Mouse (Mus musculus) liver, adult 2 months (tissue): ENCODE data around the gene Gm20388. TPM values are rescaled to one million over a fixed set of nuclear protein-coding genes. Genes with fewer than 3 reads are reported as not detected.

ENCODE experiments used
- DNase-seq: peaks from one replicate; pipeline ENCODE4 v3.0.0-alpha.2; 2011; ENCODE audit warnings: low read depth, low spot score; ENCODE audit errors: extremely low read depth
- H3K27ac ChIP-seq: fragments of 200-500 bp; replicated peaks from 2 replicates; pipeline ENCODE4 v1.5.1; 2012; ENCODE audit warnings: low read depth, mild to moderate bottlenecking, control low read depth, inconsistent platforms, low read length; ENCODE audit not compliant: insufficient read depth
- H3K27me3 ChIP-seq: fragments of 200-500 bp; 2 replicates; pipeline ENCODE4 v1.6.1; 2012; ENCODE audit warnings: mild to moderate bottlenecking, moderate library complexity, low read length, inconsistent platforms; ENCODE audit not compliant: control insufficient read depth, insufficient read depth
- H3K36me3 ChIP-seq: fragments of 200-500 bp; 2 replicates; pipeline ENCODE4 v1.6.1; 2012; ENCODE audit warnings: low read length, inconsistent platforms; ENCODE audit not compliant: control insufficient read depth, insufficient read depth
- H3K4me1 ChIP-seq: fragments of 200-500 bp; 2 replicates; pipeline ENCODE4 v1.6.1; 2011; ENCODE audit warnings: low read length; ENCODE audit not compliant: control insufficient read depth, insufficient read depth
- H3K4me3 ChIP-seq: fragments of 200-500 bp; 2 replicates; pipeline ENCODE4 v1.5.1; 2011; ENCODE audit warnings: low read depth, mild to moderate bottlenecking, control low read depth, low read length, moderate library complexity; ENCODE audit not compliant: insufficient read depth
- H3K79me2 ChIP-seq: fragments of 200-500 bp; 2 replicates; pipeline ENCODE4 v1.6.1; 2012; ENCODE audit warnings: inconsistent platforms, mild to moderate bottlenecking, low read length, moderate library complexity; ENCODE audit not compliant: control insufficient read depth, insufficient read depth
- H3K9ac ChIP-seq: fragments of 200-500 bp; 2 replicates; pipeline ENCODE4 v1.6.1; 2012; ENCODE audit warnings: low read depth, mild to moderate bottlenecking, control low read depth, inconsistent platforms, low read length
- CTCF ChIP-seq: fragments of 200-500 bp; IDR thresholded peaks from 2 replicates; pipeline ENCODE4 v1.5.1; 2011; ENCODE audit warnings: low read depth, low read length, control low read depth
- POLR2A ChIP-seq: fragments of 200-500 bp; IDR thresholded peaks from 2 replicates; pipeline ENCODE4 v1.6.1; 2011; ENCODE audit warnings: low read length, control low read depth; ENCODE audit not compliant: insufficient read depth; ENCODE audit errors: extremely low read depth
- WGBS: fragments of 180-500 bp; shearing (Covaris S2); methylation state at CpG from one replicate; pipeline ENCODE4 v1.1.7; 2018; 5-methylcytosine and 5-hydroxymethylcytosine counted together
- polyA plus RNA-seq: library from polyadenylated mRNA; depleted of rRNA; stranded (reverse); fragments of >200 nt; gene quantifications from 2 replicates; pipeline ENCODE4 v1.2.3, GENCODE M21; 2012
- total RNA-seq: library from RNA; depleted of rRNA; stranded (reverse); fragments of >200 nt; gene quantifications from 2 replicates; pipeline ENCODE4 v1.2.3, GENCODE M21; 2014

Gm20388 gene
- total and polyA plus RNA-seq, 2 experiments, result 6.4 to 19.9 TPM

DNA sequence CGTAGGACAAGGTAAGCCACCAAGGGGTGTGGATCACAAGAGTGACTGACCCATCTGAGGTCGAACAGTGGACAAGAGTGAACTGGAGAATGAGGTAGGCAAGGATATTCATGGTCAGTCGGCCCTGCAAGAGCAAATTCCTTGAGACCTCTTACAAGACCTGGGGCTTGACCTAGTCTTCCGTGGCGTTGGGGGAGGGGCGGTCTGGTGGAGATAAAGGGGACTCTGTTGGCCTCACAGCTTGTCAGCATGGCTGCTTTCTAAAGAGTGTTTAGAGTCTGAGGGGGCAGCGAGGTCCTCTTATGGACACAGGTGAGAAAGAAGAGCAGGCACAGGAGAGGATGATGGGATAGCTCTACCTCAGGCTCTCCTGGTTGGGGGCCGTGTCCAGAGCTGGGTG lies 258.5 kb downstream of the Gm20388 start:
- no peak for DNase-seq
- Histone ChIP-seq H3K27me3 (no peaks in the 10 kb centered on the region), H3K9ac (no peak overlapping the region), H3K27ac (no peak overlapping the region), H3K4me3 (no peak overlapping the region), H3K79me2 (no peaks in the 10 kb centered on the region), H3K4me1 (no peaks in the 10 kb centered on the region), H3K36me3 (no peaks in the 10 kb centered on the region)
- TF ChIP-seq CTCF (no peak), POLR2A (no peak)
- 54% methylated on average over 8 of the region's 8 CpGs for WGBS

DNA sequence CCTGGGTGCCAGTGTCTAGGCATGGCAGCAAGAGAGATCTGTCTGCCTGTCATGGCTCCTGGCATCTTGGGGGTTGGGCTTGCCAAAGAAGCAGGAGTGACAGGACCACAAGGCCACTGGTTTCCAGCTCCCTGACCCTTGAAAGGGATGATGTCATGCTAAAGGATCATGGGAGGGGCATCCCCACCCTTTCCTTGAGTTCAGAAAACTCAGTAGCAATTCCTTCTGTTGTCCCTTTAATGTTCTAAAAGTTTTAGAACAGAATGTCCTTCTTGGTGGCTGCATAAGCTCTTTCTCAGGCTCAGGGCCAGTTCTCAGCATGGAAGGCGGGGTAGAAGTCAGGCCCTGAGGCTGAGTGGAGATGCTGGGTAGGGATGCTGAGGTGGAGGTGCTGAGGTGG lies 262.6 kb downstream of the Gm20388 start:
- WGBS, result 87% methylated on average over 1 of the region's 1 CpGs
- no peak for DNase-seq
- Histone ChIP-seq H3K4me3 (no peak overlapping the region), H3K9ac (no peak overlapping the region), H3K27me3 (no peaks in the 10 kb centered on the region; the same call in 1 of the 2 replicates), H3K36me3 (no peaks in the 10 kb centered on the region), H3K79me2 (no peaks in the 10 kb centered on the region), H3K4me1 (no peaks in the 10 kb centered on the region), H3K27ac (no peak overlapping the region)
- TF ChIP-seq POLR2A (no peak), CTCF (no peak)

DNA sequence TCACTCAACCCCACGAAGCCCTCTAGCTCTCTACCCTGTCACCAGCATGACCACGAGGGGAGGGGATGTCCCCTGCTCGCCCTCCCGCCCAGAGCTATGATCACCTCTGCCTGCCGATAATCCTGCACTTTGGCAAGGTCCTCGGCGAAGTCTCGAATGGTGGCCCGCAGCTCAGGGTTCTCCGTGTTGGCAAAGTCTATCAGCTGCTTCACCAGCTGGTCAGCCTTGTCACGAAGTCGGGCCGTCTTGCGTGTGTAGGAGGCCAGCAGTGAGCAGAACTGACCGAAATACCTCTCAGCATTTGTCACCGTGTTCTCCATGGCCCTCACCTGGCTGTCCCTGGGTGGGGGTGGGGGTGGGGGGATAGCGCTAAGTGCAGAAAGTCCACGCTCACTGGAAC lies 264.0 kb downstream of the Gm20388 start:
- Histone ChIP-seq H3K79me2 (no peaks in the 10 kb centered on the region), H3K9ac (no peak overlapping the region), H3K4me1 (no peaks in the 10 kb centered on the region), H3K4me3 (no peak overlapping the region), H3K27ac (no peak overlapping the region), H3K36me3 (no peaks in the 10 kb centered on the region), H3K27me3 (no peaks in the 10 kb centered on the region; the same call in 1 of the 2 replicates)
- WGBS, result 56% methylated on average over 18 of the region's 18 CpGs
- no peak for TF ChIP-seq CTCF
- TF ChIP-seq POLR2A, result no peak
- DNase-seq, result no peak

DNA sequence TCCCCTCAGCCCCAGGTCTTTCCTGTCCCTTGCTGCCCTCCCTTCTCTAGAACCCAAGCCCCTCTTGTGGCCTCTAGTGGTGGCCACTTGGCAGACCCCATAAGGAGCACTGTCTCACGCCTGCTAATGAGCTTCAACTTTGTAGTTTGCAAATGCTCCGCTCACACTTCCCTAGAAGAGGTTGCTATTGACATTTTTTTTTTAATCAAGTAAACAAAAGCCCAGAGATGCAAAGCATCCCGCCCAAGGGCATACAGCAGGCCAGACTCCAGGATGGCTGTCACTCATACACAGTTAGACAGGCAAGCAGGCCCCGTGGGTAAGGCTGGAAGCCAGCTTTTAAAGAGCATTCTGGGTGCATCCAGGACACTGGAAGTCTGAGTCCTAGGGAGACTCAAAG lies 266.0 kb downstream of the Gm20388 start:
- TF ChIP-seq CTCF (no peak), POLR2A (no peak)
- WGBS, result 44% methylated on average over 4 of the region's 4 CpGs

DNA sequence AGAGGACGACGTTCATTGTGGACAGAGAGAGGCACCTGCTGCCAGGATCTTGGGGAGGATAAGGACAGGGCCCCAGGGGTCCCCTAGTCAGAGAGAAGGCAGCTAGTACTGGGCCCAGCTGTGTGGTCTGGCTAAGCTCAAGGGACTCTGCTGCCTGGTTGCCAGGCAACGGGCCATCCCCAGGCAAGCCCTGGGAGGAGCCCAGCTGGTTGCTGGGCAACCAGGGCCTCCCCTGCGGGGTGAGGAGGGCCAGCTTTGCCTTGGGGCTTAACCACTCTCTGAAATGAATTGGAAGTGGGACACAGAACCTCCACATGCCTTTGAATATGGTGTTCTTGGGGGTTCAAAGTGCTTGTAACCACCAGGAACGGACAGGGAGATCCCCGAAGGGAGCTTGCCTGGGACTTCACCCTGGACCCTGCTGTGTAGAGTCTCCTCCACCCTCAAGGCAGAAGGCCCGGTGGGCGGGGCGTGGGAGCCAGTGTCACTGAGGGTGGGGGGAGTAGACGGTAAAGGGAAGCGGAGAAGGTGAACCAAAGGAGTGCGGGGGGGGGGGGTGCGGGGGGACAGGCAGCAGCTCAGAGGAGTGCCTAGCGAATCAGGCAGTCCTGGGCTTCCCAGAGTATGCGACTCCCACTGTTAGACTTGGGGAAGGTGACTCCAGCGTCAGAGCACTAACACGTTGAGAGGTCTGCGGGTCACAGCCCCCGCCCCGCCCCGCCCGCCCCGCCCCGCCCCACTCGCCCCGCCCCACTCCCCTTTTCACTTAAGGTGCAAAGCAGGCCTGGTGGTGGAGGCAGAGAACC lies 266.9 kb downstream of the Gm20388 start, which contains the start of gene Fam92b:
TSS of gene Fam92b (minus strand) at position 149 of the 806 bp plus-strand sequence.
- H3K36me3 ChIP-seq, result no peaks in the 10 kb centered on the region
- DNase-seq, result no peak
- no peak within 1 kb of the TSS for H3K27ac ChIP-seq
- peaks cover 4% of the 10 kb centered on the region; the same call in 1 of the 2 replicates for H3K4me1 ChIP-seq
- TF ChIP-seq POLR2A, result no peak
- TF ChIP-seq CTCF, result no peak
- no peaks in the 10 kb centered on the region; the same call in 1 of the 2 replicates for H3K27me3 ChIP-seq
- no peak within 1 kb of the TSS for H3K9ac ChIP-seq
- no peak within 1 kb of the TSS for H3K4me3 ChIP-seq
- H3K79me2 ChIP-seq, result no peaks in the 10 kb centered on the region
- WGBS, result 7% methylated on average over 25 of the region's 26 CpGs

More for the DNA sequence above, 266.0 kb downstream of the Gm20388 start:
- Histone ChIP-seq H3K36me3 (no peaks in the 10 kb centered on the region), H3K4me1 (0 out of 2 replicates have a peak, but pooled peaks cover 1% of the 10 kb centered on the region), H3K79me2 (no peaks in the 10 kb centered on the region), H3K27me3 (no peaks in the 10 kb centered on the region; the same call in 1 of the 2 replicates), H3K27ac (no peak overlapping the region), H3K9ac (no peak overlapping the region), H3K4me3 (no peak overlapping the region)
- DNase-seq, result no peak

DNA sequence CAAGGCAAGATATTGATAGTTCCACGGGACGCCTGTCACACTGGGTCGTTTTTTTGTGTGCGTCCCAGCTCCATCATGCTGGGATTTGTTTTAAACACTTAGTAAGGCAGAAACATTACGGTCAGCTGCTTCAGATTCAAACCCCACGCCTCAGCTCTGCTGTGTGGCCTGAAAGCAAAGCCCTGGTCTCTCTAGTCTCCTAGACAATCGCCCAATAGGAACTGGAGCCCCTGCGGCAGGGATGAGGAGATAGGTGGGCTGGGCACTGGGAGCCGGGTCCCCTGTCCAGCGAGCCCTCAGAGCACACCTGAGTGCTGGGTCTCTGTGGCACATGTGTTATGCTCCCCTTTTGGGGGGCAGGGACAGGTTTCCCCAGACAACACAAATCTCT lies 267.5 kb downstream of the Gm20388 start:
- H3K79me2 ChIP-seq, result no peaks in the 10 kb centered on the region
- no peak for DNase-seq
- peaks cover 6% of the 10 kb centered on the region; the same call in 1 of the 2 replicates for H3K4me1 ChIP-seq
- H3K9ac ChIP-seq, result no peak overlapping the region
- no peak overlapping the region for H3K27ac ChIP-seq
- no peaks in the 10 kb centered on the region; the same call in 1 of the 2 replicates for H3K27me3 ChIP-seq
- TF ChIP-seq CTCF (no peak), POLR2A (no peak)
- H3K36me3 ChIP-seq, result no peaks in the 10 kb centered on the region
- no peak overlapping the region for H3K4me3 ChIP-seq
- WGBS, result 24% methylated on average over 10 of the region's 10 CpGs
